ENCODE assay signal across 21 mouse cellular contexts in genomic region chr2:52935906-52936305, GRCm38 (mm10).
"Had no signal": no experiment of that assay in that cellular context is flagged by ENCODE, and none has a peak within 500 bp of the region (broad histone marks: within the 10 kb centered on the region; RNA-seq: fewer than 3 reads in every experiment).

No protein-coding gene starts in this region.

- H3K9me3 ChIP-seq: limb, embryonic 10.5 days; limb, embryonic 13.5 days; liver, embryonic 13.5 days; neural tube, embryonic 12.5 days; neural tube, embryonic 15.5 days; stomach, embryonic 15.5 days had no signal

- DNase-seq: kidney, postnatal 10 days; layer of hippocampus, adult 9-11 months; liver, embryonic 13.5 days; lung, adult 2 months; lung, postnatal 14 days; lung, postnatal 4 days; midbrain, embryonic 14.5 days; right cerebral cortex, adult 18-20 months; right cerebral cortex, postnatal 14 days; right cerebral cortex, postnatal 4 days; spleen, adult 18-20 months; thymus, postnatal 25 days had no signal

- ATAC-seq: inflammation-experienced regulatory T-cells, adult 6 months; intestine, embryonic 16.5 days had no signal

- H3K27ac ChIP-seq: layer of hippocampus, adult 2 months; limb, embryonic 10.5 days; limb, embryonic 13.5 days; liver, embryonic 13.5 days; neural tube, embryonic 12.5 days; neural tube, embryonic 15.5 days; stomach, embryonic 15.5 days had no signal

- H3K27me3 ChIP-seq: limb, embryonic 13.5 days; liver, embryonic 13.5 days; neural tube, embryonic 12.5 days; neural tube, embryonic 15.5 days; stomach, embryonic 15.5 days had no signal

- H3K4me1 ChIP-seq: neural tube, embryonic 12.5 days; neural tube, embryonic 15.5 days had no signal

- H3K4me3 ChIP-seq: layer of hippocampus, adult 2 months; limb, embryonic 10.5 days; limb, embryonic 13.5 days; liver, embryonic 13.5 days; neural tube, embryonic 12.5 days; neural tube, embryonic 15.5 days; stomach, embryonic 15.5 days had no signal

- H3K36me3 ChIP-seq: limb, embryonic 10.5 days; limb, embryonic 13.5 days; liver, embryonic 13.5 days; neural tube, embryonic 12.5 days; neural tube, embryonic 15.5 days; stomach, embryonic 15.5 days had no signal

- H3K4me2 ChIP-seq: limb, embryonic 13.5 days; liver, embryonic 13.5 days; midbrain, embryonic 11.5 days; neural tube, embryonic 12.5 days; neural tube, embryonic 15.5 days; stomach, embryonic 15.5 days had no signal

- H3K9ac ChIP-seq: limb, embryonic 13.5 days; liver, embryonic 13.5 days; neural tube, embryonic 12.5 days; neural tube, embryonic 15.5 days; stomach, embryonic 15.5 days had no signal
